Mouse (Mus musculus): ENCODE measurements around the gene Clk4.

Clk4 gene

DNA sequence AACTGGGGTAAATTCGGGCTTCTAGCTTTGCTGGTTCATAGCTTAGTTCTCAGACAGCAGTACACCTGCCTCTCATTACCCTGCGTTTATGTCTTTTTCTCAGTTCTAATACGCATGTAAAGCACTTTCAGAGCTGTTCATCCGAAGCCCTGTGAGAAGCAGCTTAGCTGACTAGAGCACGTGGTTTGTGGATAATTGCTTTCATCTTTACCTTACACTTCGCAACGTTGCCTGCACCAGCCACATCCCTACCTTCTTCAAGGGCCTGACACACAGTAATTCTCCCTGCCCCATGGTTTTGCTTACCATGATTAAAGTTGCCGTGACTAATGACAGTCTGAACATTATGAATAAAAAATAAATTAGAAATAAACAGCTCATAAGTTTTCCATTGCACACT, 50.3 kb downstream of the Clk4 start:
- DNase-seq = no peak

DNA sequence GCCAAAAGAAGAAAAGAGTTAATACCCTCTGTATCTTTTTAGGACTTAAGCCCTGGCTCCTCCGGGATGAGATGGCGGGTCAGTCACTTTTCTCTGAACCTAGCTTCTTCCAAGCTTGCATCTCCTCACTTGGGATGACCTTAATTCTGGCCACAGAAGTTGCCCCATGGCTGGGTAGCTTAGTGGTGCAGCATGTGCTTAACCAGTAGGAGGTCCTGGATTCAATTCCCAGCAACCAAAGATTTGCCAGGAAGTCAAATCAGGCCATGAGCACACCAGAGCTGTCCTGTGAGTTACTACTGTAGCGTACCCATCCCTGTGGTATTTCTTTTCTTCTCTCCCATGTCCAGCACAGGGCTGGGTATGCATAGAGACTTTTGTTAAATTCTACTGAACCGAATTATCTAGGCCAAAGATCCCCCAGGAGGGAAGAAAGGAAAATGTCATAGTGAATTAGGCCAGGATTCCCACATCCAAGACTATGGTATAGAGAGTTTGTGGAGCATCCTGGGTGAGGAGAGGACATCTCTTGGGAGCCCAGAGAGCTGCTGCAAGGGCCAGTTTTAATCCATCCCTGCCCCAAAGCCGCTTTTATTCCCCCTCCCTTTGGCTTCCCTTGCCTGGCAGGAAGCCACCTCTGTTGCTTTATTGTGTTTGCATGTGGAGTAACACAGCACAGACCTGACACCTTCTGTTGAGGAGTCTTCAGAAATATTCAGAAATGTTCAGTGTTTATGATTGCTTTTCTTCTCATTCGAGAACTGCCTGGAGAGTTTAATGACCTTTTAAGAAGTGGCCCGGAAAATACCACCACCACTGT, 54.7 kb downstream of the Clk4 start:
- DNase-seq = no peak

DNA sequence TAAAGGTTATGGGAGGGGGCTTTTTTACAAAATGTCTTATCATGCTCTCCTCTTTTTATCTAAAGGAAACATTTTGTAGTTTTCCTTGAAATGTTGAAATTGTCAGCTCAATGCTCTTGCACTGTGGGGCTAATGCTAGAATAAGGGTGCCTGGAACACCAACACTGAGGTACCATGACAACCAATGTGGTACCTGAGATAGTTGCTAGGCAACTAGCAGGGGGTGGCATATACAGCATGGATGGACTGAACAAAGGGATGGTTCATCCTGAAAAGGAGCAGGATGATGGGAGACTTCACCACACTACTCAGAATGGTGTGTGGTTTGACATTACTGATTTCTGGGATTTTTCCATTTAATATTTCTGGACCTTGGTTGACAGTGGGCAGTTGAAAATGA, 59.1 kb downstream of the Clk4 start:
- DNase-seq = no peak

DNA sequence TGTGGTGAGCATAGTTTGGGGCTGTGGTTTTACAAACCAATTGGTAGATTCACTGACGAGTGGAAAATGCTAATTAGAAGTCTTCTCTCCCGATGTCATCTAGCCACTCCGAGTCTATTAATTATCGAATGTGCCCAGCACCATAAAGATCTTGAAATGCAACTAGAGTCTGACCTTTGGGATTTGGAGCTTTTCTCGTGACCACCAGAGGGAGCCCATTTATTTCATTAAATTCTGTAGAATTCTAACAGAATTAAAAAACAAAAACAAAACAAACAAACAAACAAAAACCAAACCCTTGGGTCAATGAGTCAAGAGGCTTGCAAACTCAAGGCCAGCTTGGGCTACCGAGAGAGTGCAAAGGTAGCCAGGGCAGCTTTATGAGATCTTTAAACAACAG, 65.4 kb downstream of the Clk4 start:
- DNase-seq = no peak

DNA sequence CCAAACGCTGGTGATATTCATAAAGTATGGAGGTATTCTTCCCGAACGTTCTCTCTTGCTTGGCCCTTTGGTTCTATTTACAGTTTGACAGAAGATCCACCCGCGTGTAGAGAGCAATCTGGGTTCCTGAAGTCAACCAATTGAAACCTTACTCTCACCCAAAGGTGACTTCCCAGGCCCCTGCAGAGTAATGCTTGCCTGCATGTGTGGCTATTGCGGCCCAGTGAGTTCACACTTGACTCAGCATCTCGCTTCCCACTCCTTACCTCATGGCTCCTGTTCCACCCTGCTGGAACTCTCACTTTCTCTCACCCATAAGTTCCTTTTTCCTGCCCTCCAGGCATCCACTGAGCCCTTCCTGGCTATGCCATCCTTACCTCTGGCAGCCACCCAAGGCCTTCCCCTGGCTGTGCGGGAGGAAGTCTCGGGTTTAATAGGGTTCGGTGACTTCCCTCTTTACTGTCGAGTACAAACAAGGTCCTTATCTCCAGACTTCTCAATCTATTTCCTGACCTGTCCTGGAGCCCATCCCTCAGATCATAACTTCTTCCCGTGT, 66.9 kb downstream of the Clk4 start:
- DNase-seq = no peak

DNA sequence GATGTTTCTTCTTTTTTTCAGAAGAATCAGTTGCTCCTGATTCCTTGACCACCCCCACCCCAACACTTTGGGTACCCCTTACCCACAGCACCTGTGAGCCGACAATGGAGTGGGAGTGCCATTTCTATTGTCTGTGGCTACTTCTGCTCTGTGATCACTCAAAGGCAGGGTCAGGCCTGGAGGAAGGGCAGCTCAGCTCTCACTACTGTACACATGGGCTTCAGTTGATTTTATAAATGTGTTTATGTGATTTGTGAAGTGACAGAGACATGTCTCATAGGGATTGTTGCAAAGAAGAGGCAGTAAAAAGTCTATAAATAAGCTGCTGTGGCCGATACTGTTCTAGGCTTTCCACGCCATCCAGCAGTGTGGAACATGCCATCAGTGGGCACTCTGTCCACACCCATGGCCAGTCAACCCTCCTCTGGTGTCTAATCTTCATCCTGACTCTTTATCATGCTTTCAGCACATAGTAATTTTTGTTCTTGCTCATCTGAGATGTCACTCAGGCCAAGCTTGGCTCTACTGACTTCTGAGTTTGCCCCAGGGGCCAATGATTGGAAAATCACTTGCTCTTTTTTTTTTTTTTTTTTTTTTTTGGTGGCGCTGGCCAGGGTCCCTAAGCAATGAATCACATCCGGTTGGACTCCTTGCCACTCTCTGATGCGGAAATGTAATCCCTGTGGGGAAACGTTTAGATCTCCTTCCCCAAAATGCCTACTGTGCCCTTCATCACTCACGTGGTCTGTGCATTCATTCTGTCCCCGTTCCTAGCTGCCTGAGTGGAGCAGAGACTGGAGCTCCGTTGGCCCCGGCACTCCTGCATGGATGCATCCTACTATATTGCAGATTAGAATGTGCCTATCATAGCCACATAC, 68.5 kb downstream of the Clk4 start:
- DNase-seq = no peak

Data from B cell, adult 2 months (primary cell).